Mouse (Mus musculus): ENCODE results near the gene Spata32. TPM values are rescaled to one million over a fixed set of nuclear protein-coding genes. Genes with fewer than 3 reads are reported as not detected.

Spata32 gene
- polyA plus RNA-seq, 1 experiment from 2014 or later, result not detected

- Histone ChIP-seq H3K4me2 (replicated peaks) (no peak overlapping the region), H3K27ac (no peak overlapping the region), H3K36me3 (no peaks in the 10 kb centered on the region), H3K27me3 (replicated peaks) (peaks cover 81% of the 10 kb centered on the region), H3K4me3 (replicated peaks) (no peak overlapping the region), H3K4me1 (replicated peaks) (peaks cover 17% of the 10 kb centered on the region), H3K9me3 (no peaks in the 10 kb centered on the region), H3K9ac (no peak overlapping the region)
- ATAC-seq, result no peak
- 90% methylated on average over 5 of the region's 5 CpGs for WGBS
Observed at GRCm38 (mm10) chr11:103195656-103196055, 22.6 kb downstream of the Spata32 start.

- peaks cover 82% of the 10 kb centered on the region for H3K27me3 ChIP-seq (replicated peaks)
- H3K4me3 ChIP-seq (replicated peaks), result no peak overlapping the region
- H3K27ac ChIP-seq, result no peak overlapping the region
Observed at GRCm38 (mm10) chr11:103195236-103195635, 23.0 kb downstream of the Spata32 start.

GRCm38 (mm10) chr11:103193825-103194168 lies 24.4 kb downstream of the Spata32 start:
- Histone ChIP-seq H3K9ac (no peak overlapping the region), H3K36me3 (no peaks in the 10 kb centered on the region), H3K4me1 (replicated peaks) (peaks cover 8% of the 10 kb centered on the region), H3K27ac (no peak overlapping the region), H3K4me3 (replicated peaks) (no peak overlapping the region), H3K4me2 (replicated peaks) (no peak overlapping the region), H3K27me3 (replicated peaks) (peaks cover 73% of the 10 kb centered on the region), H3K9me3 (no peaks in the 10 kb centered on the region)
- WGBS, result 45% methylated on average over 9 of the region's 9 CpGs
- no peak; the same call in 1 of the 2 replicates for ATAC-seq

More at GRCm38 (mm10) chr11:103195236-103195635, 23.0 kb downstream of the Spata32 start:
- Histone ChIP-seq H3K4me1 (replicated peaks) (peaks cover 17% of the 10 kb centered on the region), H3K9ac (no peak overlapping the region), H3K36me3 (no peaks in the 10 kb centered on the region), H3K4me2 (replicated peaks) (no peak overlapping the region), H3K9me3 (no peaks in the 10 kb centered on the region)
- ATAC-seq, result no peak
- 81% methylated on average over 18 of the region's 18 CpGs for WGBS

- Histone ChIP-seq H3K4me3 (replicated peaks) (peak overlapping the region; percentile 19; the same call in 1 of the 2 replicates), H3K4me2 (replicated peaks) (peak overlapping the region; percentile 57), H3K4me1 (replicated peaks) (0 out of 2 replicates have a peak, but pooled peaks cover 3% of the 10 kb centered on the region), H3K27ac (no peak overlapping the region), H3K36me3 (no peaks in the 10 kb centered on the region), H3K9me3 (no peaks in the 10 kb centered on the region), H3K27me3 (replicated peaks) (peaks cover 67% of the 10 kb centered on the region), H3K9ac (no peak overlapping the region)
- 6% methylated on average over 44 of the region's 44 CpGs for WGBS
- ATAC-seq, result peak; percentile 54; the same call in 1 of the 2 replicates
Observed at GRCm38 (mm10) chr11:103192956-103193824, 25.0 kb downstream of the Spata32 start.

- H3K9ac ChIP-seq, result no peak overlapping the region
Observed at GRCm38 (mm10) chr11:103192230-103192955, 25.8 kb downstream of the Spata32 start.

GRCm38 (mm10) chr11:103184891-103185290 lies 33.3 kb downstream of the Spata32 start:
- Histone ChIP-seq H3K4me2 (replicated peaks) (no peak overlapping the region), H3K9ac (no peak overlapping the region), H3K36me3 (no peaks in the 10 kb centered on the region), H3K9me3 (no peaks in the 10 kb centered on the region), H3K4me1 (replicated peaks) (peaks cover 3% of the 10 kb centered on the region; the same call in 1 of the 2 replicates), H3K4me3 (replicated peaks) (no peak overlapping the region), H3K27ac (no peak overlapping the region), H3K27me3 (replicated peaks) (0 out of 2 replicates have a peak, but pooled peaks cover under 1% of the 10 kb centered on the region)
- 30% methylated on average over 2 of the region's 2 CpGs for WGBS
- no peak for ATAC-seq

More at GRCm38 (mm10) chr11:103192230-103192955, 25.8 kb downstream of the Spata32 start:
- Histone ChIP-seq H3K36me3 (no peaks in the 10 kb centered on the region), H3K27ac (no peak overlapping the region), H3K27me3 (replicated peaks) (peaks cover 60% of the 10 kb centered on the region), H3K4me3 (replicated peaks) (peak overlapping the region; percentile 19; the same call in 1 of the 2 replicates), H3K4me1 (replicated peaks) (0 out of 2 replicates have a peak, but pooled peaks cover 3% of the 10 kb centered on the region), H3K9me3 (no peaks in the 10 kb centered on the region), H3K4me2 (replicated peaks) (peak overlapping the region; percentile 57)
- WGBS, result 25% methylated on average over 28 of the region's 28 CpGs
- ATAC-seq, result no peak

- Histone ChIP-seq H3K9ac (no peak overlapping the region), H3K4me3 (replicated peaks) (no peak overlapping the region), H3K27me3 (replicated peaks) (no peaks in the 10 kb centered on the region), H3K36me3 (no peaks in the 10 kb centered on the region), H3K9me3 (no peaks in the 10 kb centered on the region), H3K4me2 (replicated peaks) (no peak overlapping the region), H3K4me1 (replicated peaks) (peaks cover 3% of the 10 kb centered on the region; the same call in 1 of the 2 replicates), H3K27ac (no peak overlapping the region)
- WGBS, result 59% methylated on average over 3 of the region's 3 CpGs
- ATAC-seq, result peak; percentile 87
Observed at GRCm38 (mm10) chr11:103181911-103182310, 36.3 kb downstream of the Spata32 start.

GRCm38 (mm10) chr11:103181349-103181748 lies 36.9 kb downstream of the Spata32 start:
- no peak for ATAC-seq
- WGBS, result 69% methylated on average over 9 of the region's 9 CpGs
- Histone ChIP-seq H3K9ac (no peak overlapping the region), H3K4me3 (replicated peaks) (no peak overlapping the region), H3K9me3 (no peaks in the 10 kb centered on the region), H3K4me1 (replicated peaks) (peaks cover 3% of the 10 kb centered on the region; the same call in 1 of the 2 replicates), H3K36me3 (no peaks in the 10 kb centered on the region), H3K27ac (no peak overlapping the region), H3K27me3 (replicated peaks) (no peaks in the 10 kb centered on the region), H3K4me2 (replicated peaks) (no peak overlapping the region)

GRCm38 (mm10) chr11:103180426-103180825 lies 37.8 kb downstream of the Spata32 start:
- Histone ChIP-seq H3K36me3 (no peaks in the 10 kb centered on the region), H3K27me3 (replicated peaks) (no peaks in the 10 kb centered on the region), H3K4me2 (replicated peaks) (no peak overlapping the region), H3K4me1 (replicated peaks) (peaks cover 3% of the 10 kb centered on the region; the same call in 1 of the 2 replicates), H3K9me3 (no peaks in the 10 kb centered on the region), H3K27ac (no peak overlapping the region), H3K4me3 (replicated peaks) (no peak overlapping the region), H3K9ac (no peak overlapping the region)
- 72% methylated on average over 1 of the region's 1 CpGs for WGBS
- ATAC-seq, result no peak

- Histone ChIP-seq H3K4me3 (replicated peaks) (no peak overlapping the region), H3K27me3 (replicated peaks) (no peaks in the 10 kb centered on the region; the same call in 1 of the 2 replicates), H3K36me3 (no peaks in the 10 kb centered on the region), H3K4me2 (replicated peaks) (no peak overlapping the region), H3K4me1 (replicated peaks) (peaks cover 7% of the 10 kb centered on the region; the same call in 1 of the 2 replicates), H3K9me3 (no peaks in the 10 kb centered on the region), H3K27ac (no peak overlapping the region), H3K9ac (no peak overlapping the region)
- no peak for ATAC-seq
- 89% methylated on average over 8 of the region's 8 CpGs for WGBS
Observed at GRCm38 (mm10) chr11:103178748-103179147, 39.5 kb downstream of the Spata32 start.

GRCm38 (mm10) chr11:103177815-103178485 lies 40.3 kb downstream of the Spata32 start:
- no peak overlapping the region for H3K27ac ChIP-seq
- no peak for ATAC-seq
- H3K4me1 ChIP-seq (replicated peaks), result peaks cover 7% of the 10 kb centered on the region; the same call in 1 of the 2 replicates
- WGBS, result 76% methylated on average over 15 of the region's 15 CpGs
- no peaks in the 10 kb centered on the region for H3K9me3 ChIP-seq
- H3K4me2 ChIP-seq (replicated peaks), result no peak overlapping the region
- peaks cover 2% of the 10 kb centered on the region; the same call in 1 of the 2 replicates for H3K27me3 ChIP-seq (replicated peaks)
- H3K4me3 ChIP-seq (replicated peaks), result no peak overlapping the region
- no peak overlapping the region for H3K9ac ChIP-seq
- no peaks in the 10 kb centered on the region for H3K36me3 ChIP-seq
